Mouse (Mus musculus): ENCODE results near the gene Kif2a. TPM values are rescaled to one million over a fixed set of nuclear protein-coding genes. Genes with fewer than 3 reads are reported as not detected.
A peak's percentile ranks its signal among the peaks of the same experiment; 100 is the strongest.

The Kif2a gene
- 16.2 and 21.8 TPM in 2 replicates for polyA plus RNA-seq (2016; fragmentation: Nextera tagmentation; extraction: Ambion mirVana)

DNA sequence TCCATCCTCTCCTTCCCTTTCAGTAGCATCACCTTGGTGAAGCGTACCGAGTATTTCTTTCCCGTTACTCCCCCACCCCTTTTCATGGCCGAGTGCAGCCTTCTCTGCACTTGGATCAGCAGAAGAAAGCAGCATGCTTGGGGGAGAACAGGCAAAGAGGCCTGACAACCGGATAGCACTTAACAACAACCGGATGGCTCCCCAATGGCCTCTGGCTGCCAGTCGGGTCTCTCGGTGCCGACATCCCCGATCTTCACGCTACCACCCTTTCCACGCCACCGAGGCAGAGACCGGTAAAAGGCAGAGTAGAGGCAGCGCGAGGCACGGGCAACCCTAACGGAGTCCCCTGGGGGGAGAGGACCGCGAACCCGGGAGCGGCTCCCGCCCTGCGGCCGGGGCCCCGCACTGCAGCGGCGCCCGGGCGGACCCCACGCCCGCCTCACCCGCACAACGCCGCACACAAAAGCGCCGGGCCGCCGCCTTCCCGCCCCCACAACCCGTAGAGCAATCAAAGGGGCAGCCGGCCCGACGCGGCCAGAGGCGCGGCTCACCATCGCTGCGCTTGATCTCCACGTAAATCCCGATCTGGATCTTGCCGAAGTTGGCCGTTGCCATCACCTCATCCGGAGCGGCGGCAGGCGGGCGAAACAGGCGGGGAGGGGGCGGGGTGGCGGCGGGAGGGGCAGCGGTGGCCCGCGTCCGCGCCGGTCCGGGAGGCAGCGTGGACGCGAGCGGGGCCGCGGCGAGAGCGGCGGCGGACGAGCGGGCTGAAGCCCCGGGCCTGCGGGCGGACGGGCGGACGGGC lies at the start of gene Kif2a:
Gene Kif2a (minus strand): TSS at position 666 of the 805 bp plus-strand sequence.
- Histone ChIP-seq H3K27ac (peak within 1 kb of the TSS; percentile 97), H3K9me3 (replicated peaks) (no peaks in the 10 kb centered on the region), H3K27me3 (ENCODE audit: low read depth, poor library complexity, severe bottlenecking) (no peaks in the 10 kb centered on the region), H3K4me3 (peak within 1 kb of the TSS; percentile 94), H3K4me1 (peaks cover 13% of the 10 kb centered on the region), H3K36me3 (peaks cover 12% of the 10 kb centered on the region)
- peak; percentile 80 for DNase-seq (ENCODE audit: low spot score)
- WGBS: 3% methylated on average over 76 of the region's 87 CpGs

DNA sequence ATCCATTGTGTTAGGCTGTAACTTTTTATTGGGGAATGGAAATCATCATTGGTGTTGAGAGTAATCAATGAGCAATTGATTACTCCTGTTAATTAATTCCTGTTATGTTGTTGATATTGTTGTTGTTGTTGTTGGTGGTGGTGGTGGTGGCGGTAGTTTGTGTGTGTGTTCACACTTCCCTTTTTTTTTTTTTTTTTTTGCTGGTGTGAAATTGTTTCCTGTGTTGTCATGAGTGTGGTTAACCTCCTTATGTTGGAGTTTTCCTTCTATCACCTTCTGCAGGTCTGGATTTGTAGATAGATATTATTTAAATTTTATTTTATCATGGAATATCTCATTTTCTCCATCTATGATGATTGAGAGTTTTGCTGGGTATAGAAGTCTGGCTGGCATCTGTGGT lies 47.1 kb upstream of the Kif2a start:
- DNase-seq (ENCODE audit: low spot score): no peak
- Histone ChIP-seq H3K27me3 (ENCODE audit: low read depth, poor library complexity, severe bottlenecking) (no peaks in the 10 kb centered on the region), H3K4me1 (peaks cover 14% of the 10 kb centered on the region), H3K4me3 (no peak overlapping the region), H3K9me3 (replicated peaks) (no peaks in the 10 kb centered on the region), H3K27ac (no peak overlapping the region), H3K36me3 (no peaks in the 10 kb centered on the region)
- 100% methylated on average over 1 of the region's 1 CpGs for WGBS

DNA sequence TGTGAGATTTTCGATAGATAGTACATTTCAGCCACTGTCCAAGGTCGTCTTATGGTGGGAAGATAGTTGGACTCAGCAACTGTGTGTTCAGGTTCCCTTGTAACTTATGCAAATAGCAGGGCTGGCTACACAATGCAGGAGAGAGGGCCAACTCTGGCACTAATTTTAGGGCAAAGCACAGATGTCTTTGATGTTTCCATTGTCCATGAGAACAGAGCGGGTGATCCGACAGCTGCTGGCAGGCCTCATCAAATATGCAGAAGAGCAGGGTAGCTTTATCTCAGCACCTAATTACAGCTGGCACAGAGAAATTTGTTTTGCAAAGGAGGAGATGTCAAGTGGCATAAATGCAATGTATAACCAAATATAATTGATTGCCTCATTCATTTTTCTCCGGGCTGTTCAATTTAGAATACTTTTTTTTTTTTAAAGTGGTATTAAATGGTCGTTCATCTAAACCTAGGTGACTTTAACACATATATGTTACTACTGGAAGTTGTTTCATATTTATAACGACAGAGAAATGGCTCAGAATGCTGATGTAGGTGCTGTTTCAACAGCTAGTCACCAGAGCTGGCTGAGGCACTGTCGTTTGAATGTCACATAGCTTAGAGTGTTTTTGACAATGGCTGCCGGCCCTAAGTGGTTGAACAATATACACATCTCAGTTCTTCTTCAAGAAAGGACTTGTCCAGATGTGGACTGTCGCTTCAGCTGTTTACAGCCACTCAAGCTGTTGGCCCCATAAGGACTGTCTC lies 43.4 kb upstream of the Kif2a start:
- WGBS: 81% methylated on average over 10 of the region's 10 CpGs

DNA sequence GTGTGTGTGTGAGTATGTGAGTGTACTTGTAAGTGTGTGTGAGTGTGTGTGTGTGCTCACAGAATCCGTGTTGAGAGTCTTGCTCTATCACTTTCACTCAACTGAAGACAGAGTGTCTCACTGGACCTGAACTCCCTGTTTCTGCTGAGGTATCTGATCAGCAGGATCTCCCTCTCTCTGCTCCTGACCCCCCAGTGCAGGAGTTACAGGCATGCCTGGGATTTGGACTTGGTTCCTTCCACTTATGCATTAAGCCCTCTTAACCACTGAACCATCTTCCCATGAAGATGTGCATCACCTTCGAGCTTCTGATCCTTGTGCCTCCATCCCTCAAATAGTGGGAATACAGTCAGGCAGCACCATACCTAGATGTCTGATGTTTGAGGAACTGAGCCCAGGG lies 42.3 kb upstream of the Kif2a start:
- H3K4me3 ChIP-seq: no peak overlapping the region
- WGBS: 72% methylated on average over 2 of the region's 2 CpGs
- H3K4me1 ChIP-seq: no peaks in the 10 kb centered on the region
- H3K9me3 ChIP-seq (replicated peaks): no peaks in the 10 kb centered on the region
- H3K36me3 ChIP-seq: no peaks in the 10 kb centered on the region
- no peak overlapping the region for H3K27ac ChIP-seq
- no peak for DNase-seq (ENCODE audit: low spot score)
- H3K27me3 ChIP-seq (ENCODE audit: low read depth, poor library complexity, severe bottlenecking): no peaks in the 10 kb centered on the region

More for the DNA sequence above, 43.4 kb upstream of the Kif2a start:
- Histone ChIP-seq H3K9me3 (replicated peaks) (no peaks in the 10 kb centered on the region), H3K4me1 (no peaks in the 10 kb centered on the region), H3K36me3 (no peaks in the 10 kb centered on the region), H3K27me3 (ENCODE audit: low read depth, poor library complexity, severe bottlenecking) (no peaks in the 10 kb centered on the region), H3K27ac (no peak overlapping the region), H3K4me3 (no peak overlapping the region)
- no peak for DNase-seq (ENCODE audit: low spot score)

DNA sequence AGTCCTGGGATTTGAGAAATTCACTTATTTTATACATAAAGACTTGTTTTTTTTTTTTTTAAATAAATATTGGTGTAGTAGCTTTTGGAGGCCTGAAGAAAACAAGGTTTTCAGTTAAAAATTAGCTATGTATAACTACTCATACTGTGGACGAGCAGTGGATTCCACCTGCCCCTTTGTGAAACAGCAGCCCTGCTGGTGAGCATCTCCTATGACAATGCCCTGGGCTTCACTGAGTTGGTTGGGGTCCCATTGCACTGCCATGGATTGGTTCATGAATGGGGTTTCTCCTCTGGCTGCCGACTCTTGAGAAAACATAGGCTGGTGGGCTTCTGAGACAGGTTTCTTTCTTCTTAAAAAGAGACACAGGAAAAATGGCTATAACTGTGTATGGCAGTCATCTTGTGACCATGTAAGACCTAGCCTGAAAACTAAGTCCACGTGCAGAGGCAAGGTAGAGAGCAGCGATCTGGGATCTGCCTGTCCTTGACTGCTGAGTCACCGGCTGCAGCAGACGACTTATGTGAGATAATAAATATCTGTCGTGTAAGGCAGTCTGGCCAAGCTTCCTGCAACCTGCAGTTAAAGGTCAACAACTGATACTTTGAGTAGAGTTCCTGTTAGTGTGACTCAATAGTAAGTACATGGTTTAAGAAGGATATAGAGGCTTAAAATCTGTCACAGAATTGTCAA lies 41.3 kb upstream of the Kif2a start:
- Histone ChIP-seq H3K4me1 (no peaks in the 10 kb centered on the region), H3K4me3 (no peak overlapping the region), H3K36me3 (no peaks in the 10 kb centered on the region), H3K9me3 (replicated peaks) (no peaks in the 10 kb centered on the region), H3K27me3 (ENCODE audit: low read depth, poor library complexity, severe bottlenecking) (no peaks in the 10 kb centered on the region), H3K27ac (no peak overlapping the region)
- no peak for DNase-seq (ENCODE audit: low spot score)
- WGBS: 66% methylated on average over 7 of the region's 7 CpGs

DNA sequence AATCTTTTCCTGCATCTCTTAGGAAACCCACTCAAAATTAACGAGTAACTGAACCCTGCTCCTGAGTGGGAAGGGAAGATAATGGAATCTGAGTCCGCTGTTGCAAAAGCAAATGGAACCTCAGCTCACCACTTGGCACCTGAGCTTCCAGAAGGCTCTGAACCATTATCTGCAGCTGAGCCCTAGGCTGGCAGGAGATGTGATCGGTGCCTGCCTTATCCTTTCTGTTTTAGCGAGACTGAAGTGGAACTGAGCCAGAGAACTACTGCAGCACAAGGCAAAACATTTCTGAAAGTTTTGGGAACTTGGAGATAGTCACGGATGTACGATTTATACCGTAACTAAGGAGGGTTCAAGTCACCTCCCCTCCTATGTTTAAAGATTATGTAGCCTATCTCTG lies 38.2 kb upstream of the Kif2a start:
- H3K27ac ChIP-seq: no peak overlapping the region
- H3K9me3 ChIP-seq (replicated peaks): no peaks in the 10 kb centered on the region
- WGBS: 86% methylated on average over 7 of the region's 7 CpGs
- H3K27me3 ChIP-seq (ENCODE audit: low read depth, poor library complexity, severe bottlenecking): no peaks in the 10 kb centered on the region
- H3K36me3 ChIP-seq: no peaks in the 10 kb centered on the region
- H3K4me1 ChIP-seq: no peaks in the 10 kb centered on the region
- no peak for DNase-seq (ENCODE audit: low spot score)
- H3K4me3 ChIP-seq: no peak overlapping the region

DNA sequence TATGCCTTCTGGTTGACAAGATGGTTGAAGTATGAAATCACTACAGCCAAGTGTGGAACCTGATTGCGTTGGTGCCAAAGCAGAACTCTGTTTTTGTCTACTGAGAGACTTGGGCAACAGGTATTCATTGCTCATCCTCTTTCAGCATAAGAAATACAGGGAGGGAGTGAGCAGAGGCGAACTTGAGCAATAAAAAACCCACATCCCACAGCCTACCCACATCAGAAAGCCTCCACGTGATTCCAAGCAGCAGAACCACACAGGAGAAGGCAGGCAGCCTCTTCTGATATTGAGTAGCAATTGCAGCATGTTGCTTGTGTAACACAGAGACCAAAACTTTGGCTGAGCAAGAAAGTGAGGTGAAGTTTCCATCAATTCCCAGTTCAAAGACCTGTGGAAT lies 37.5 kb upstream of the Kif2a start:
- no peaks in the 10 kb centered on the region for H3K4me1 ChIP-seq
- no peak for DNase-seq (ENCODE audit: low spot score)

DNA sequence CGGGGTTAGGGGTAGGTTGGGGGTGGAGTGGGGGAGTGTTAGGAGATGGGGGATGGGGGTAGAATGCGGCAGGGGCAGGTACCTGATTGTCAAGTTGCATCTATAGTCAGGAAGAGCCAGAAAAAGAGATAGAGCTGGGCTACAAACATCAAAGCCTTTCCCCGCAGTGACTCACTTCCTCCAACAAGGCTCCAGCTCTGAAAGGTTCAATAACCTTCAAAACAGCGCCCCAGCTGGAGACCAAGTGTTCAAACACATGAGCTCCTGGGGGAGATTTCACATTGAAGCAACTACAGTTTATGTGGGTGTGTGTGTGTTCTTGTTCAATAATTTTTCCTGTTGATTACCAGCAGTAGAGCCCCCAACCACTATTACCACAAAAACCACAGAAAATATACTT lies 34.4 kb upstream of the Kif2a start:
- no peaks in the 10 kb centered on the region for H3K4me1 ChIP-seq
- H3K4me3 ChIP-seq: no peak overlapping the region
- DNase-seq (ENCODE audit: low spot score): no peak
- no peak overlapping the region for H3K27ac ChIP-seq
- 54% methylated on average over 4 of the region's 4 CpGs for WGBS
- no peaks in the 10 kb centered on the region for H3K36me3 ChIP-seq
- no peaks in the 10 kb centered on the region for H3K27me3 ChIP-seq (ENCODE audit: low read depth, poor library complexity, severe bottlenecking)
- no peaks in the 10 kb centered on the region for H3K9me3 ChIP-seq (replicated peaks)

More for the DNA sequence above, 37.5 kb upstream of the Kif2a start:
- Histone ChIP-seq H3K27ac (no peak overlapping the region), H3K36me3 (no peaks in the 10 kb centered on the region), H3K27me3 (ENCODE audit: low read depth, poor library complexity, severe bottlenecking) (no peaks in the 10 kb centered on the region), H3K4me3 (no peak overlapping the region), H3K9me3 (replicated peaks) (no peaks in the 10 kb centered on the region)
- 89% methylated on average over 3 of the region's 3 CpGs for WGBS

DNA sequence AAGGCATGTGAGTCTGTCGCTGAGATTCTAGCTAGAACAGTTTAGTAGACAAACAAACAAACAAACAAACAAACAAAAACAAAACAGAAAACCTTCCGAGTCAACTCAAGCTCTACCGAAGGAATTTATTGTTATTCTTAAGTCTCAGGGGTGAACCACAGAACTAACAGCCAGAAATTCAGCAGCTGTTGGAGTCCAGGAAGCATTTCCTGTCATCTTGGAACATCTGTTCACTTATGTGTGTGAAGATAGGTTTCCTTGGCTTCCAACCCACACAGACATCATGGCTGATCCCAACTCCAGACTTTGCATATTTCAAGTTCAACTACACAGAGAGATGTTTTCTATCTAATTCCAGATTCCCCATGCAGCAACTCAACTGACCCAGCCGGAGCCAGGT lies 32.6 kb upstream of the Kif2a start:
- no peaks in the 10 kb centered on the region for H3K36me3 ChIP-seq
- no peak for DNase-seq (ENCODE audit: low spot score)
- 86% methylated on average over 4 of the region's 4 CpGs for WGBS
- no peak overlapping the region for H3K27ac ChIP-seq
- no peaks in the 10 kb centered on the region for H3K4me1 ChIP-seq
- no peaks in the 10 kb centered on the region for H3K27me3 ChIP-seq (ENCODE audit: low read depth, poor library complexity, severe bottlenecking)
- no peaks in the 10 kb centered on the region for H3K9me3 ChIP-seq (replicated peaks)
- H3K4me3 ChIP-seq: no peak overlapping the region

DNA sequence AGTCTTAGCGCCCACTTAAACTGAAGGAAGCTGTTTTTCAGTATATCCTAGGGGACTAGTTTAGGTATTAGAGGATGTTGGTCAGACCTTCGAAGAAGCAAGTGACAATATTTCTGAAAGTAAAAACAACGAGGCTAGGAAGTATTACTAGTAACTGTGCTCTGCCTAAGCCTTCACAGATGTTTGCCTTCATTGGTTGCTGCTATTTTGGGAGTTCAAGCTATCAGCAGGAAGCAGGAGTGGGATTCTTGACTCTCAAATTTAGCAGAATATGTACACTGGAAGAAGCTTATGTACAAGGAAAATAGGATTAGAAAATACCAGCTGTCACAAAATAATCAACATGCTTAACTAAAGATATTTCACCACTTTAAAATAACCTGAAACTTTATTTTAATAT lies 29.4 kb upstream of the Kif2a start:
- H3K4me1 ChIP-seq: no peaks in the 10 kb centered on the region
- H3K9me3 ChIP-seq (replicated peaks): no peaks in the 10 kb centered on the region
- no peak overlapping the region for H3K27ac ChIP-seq
- WGBS: 88% methylated on average over 3 of the region's 3 CpGs
- no peaks in the 10 kb centered on the region for H3K27me3 ChIP-seq (ENCODE audit: low read depth, poor library complexity, severe bottlenecking)
- H3K4me3 ChIP-seq: no peak overlapping the region
- DNase-seq (ENCODE audit: low spot score): no peak
- H3K36me3 ChIP-seq: no peaks in the 10 kb centered on the region

DNA sequence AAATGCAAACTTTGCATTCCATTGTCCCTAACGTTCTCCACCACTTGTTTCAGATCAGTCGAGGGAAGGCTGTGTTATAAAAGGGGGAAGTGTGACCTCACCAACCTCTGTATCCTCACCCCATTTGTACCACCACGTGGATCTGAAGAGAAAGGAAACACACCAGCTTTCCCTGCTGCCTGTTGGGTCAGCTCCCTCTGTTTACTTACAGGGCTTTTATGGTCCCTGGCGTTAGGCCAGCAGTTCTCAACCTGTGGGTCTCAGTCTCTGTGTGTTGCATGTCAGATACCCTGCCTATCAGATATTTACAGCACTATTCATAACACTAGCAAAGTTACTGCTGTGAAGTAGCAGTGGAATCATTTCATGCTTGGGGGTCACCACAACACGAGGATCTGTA lies 22.3 kb upstream of the Kif2a start:
- no peak overlapping the region for H3K4me3 ChIP-seq
- no peaks in the 10 kb centered on the region for H3K36me3 ChIP-seq
- 25% methylated on average over 5 of the region's 5 CpGs for whole genome bisulfite sequencing
- H3K27ac ChIP-seq: no peak overlapping the region
- H3K4me1 ChIP-seq: no peaks in the 10 kb centered on the region
- no peaks in the 10 kb centered on the region for H3K9me3 ChIP-seq (replicated peaks)
- H3K27me3 ChIP-seq (ENCODE audit: low read depth, poor library complexity, severe bottlenecking): no peaks in the 10 kb centered on the region
- no peak for DNase-seq (ENCODE audit: low spot score)

DNA sequence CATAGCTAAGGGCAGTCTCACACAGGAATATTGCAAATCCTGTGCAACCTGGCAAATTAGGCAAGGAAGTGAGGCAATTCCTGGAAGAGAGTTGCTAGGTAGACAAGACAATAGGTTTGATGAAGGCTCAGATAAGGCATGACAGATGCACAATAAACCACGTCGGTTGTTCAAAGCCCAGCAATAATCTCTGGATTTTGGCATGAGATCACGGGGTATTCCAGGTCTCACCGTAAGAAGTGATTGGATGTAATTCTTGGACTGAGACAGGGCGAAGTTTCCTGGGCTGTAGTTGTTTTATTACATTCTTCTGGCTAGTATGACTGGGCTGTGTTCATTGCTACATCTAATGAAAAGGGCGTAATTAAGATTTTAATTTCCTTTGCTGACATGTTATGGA lies 20.6 kb upstream of the Kif2a start:
- Histone ChIP-seq H3K4me3 (no peak overlapping the region), H3K36me3 (no peaks in the 10 kb centered on the region), H3K9me3 (replicated peaks) (no peaks in the 10 kb centered on the region), H3K27me3 (ENCODE audit: low read depth, poor library complexity, severe bottlenecking) (no peaks in the 10 kb centered on the region), H3K27ac (no peak overlapping the region), H3K4me1 (no peaks in the 10 kb centered on the region)
- no peak for DNase-seq (ENCODE audit: low spot score)
- 86% methylated on average over 6 of the region's 6 CpGs for WGBS

DNA sequence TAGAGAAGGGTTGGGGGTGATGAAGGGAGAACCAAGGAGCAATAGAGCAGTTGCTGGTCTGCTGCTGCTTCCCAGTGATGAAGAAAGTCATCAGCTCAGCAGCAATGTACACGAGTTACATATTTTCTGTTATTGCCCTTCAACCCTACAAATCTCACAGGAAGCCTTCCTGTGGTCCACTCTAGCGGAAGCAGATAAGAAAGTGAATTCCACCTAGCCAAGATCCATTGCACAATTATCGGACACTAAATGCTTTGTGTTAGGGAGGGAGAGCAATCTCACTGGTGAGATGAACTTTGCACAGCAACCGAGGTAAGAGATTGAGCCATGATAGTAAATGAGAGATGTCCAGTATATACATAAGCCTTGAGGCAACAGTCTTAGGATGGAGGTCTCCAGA lies 17.6 kb upstream of the Kif2a start:
- H3K36me3 ChIP-seq: no peaks in the 10 kb centered on the region
- no peaks in the 10 kb centered on the region for H3K27me3 ChIP-seq (ENCODE audit: low read depth, poor library complexity, severe bottlenecking)
- H3K9me3 ChIP-seq (replicated peaks): no peaks in the 10 kb centered on the region
- H3K4me1 ChIP-seq: no peaks in the 10 kb centered on the region
- no peak for DNase-seq (ENCODE audit: low spot score)
- WGBS: 90% methylated on average over 4 of the region's 4 CpGs
- no peak overlapping the region for H3K4me3 ChIP-seq
- H3K27ac ChIP-seq: no peak overlapping the region

Measured in limb, embryonic 10.5 days (tissue).